Mouse (Mus musculus): ENCODE results near the gene L3mbtl1. TPM values are rescaled to one million over a fixed set of nuclear protein-coding genes. Genes with fewer than 3 reads are reported as not detected.

The L3mbtl1 gene
- polyA plus RNA-seq, 1 experiment from 2014 or later, result 0.69 TPM

GRCm38 (mm10) chr2:162927918-162928585 is 15.2 kb upstream of the L3mbtl1 start:
- no peaks in the 10 kb centered on the region; the same call in 1 of the 2 replicates for H3K36me3 ChIP-seq
- WGBS, result 81% methylated on average over 3 of the region's 3 CpGs
- 0 out of 2 replicates have a peak, but pooled peaks cover 8% of the 10 kb centered on the region for H3K27me3 ChIP-seq
- no peak overlapping the region for H3K27ac ChIP-seq
- H3K4me1 ChIP-seq (replicated peaks), result peaks cover 11% of the 10 kb centered on the region
- H3K4me2 ChIP-seq, result no peak overlapping the region
- H3K9ac ChIP-seq, result no peak overlapping the region
- no peaks in the 10 kb centered on the region for H3K9me3 ChIP-seq
- no peak for ATAC-seq (ENCODE audit: low FRiP score)
- no peak overlapping the region for H3K4me3 ChIP-seq

GRCm38 (mm10) chr2:162929704-162930103 is 13.6 kb upstream of the L3mbtl1 start:
- no peak for ATAC-seq (ENCODE audit: low FRiP score)
- WGBS, result 87% methylated on average over 3 of the region's 3 CpGs
- H3K4me3 ChIP-seq, result no peak overlapping the region

GRCm38 (mm10) chr2:162930516-162931122 is 12.7 kb upstream of the L3mbtl1 start:
- WGBS, result under 1% methylated on average over 18 of the region's 18 CpGs
- peak; percentile 76; the same call in 1 of the 2 replicates for ATAC-seq (ENCODE audit: low FRiP score)

More at GRCm38 (mm10) chr2:162929704-162930103, 13.6 kb upstream of the L3mbtl1 start:
- no peaks in the 10 kb centered on the region for H3K9me3 ChIP-seq
- H3K4me2 ChIP-seq, result no peak overlapping the region
- peaks cover 21% of the 10 kb centered on the region for H3K4me1 ChIP-seq (replicated peaks)
- H3K36me3 ChIP-seq, result peaks cover 16% of the 10 kb centered on the region
- no peak overlapping the region for H3K9ac ChIP-seq
- no peak overlapping the region for H3K27ac ChIP-seq
- H3K27me3 ChIP-seq, result 0 out of 2 replicates have a peak, but pooled peaks cover 8% of the 10 kb centered on the region

GRCm38 (mm10) chr2:162931123-162931673 is 12.1 kb upstream of the L3mbtl1 start, which contains the start of gene Srsf6:
Gene Srsf6, plus strand, starts transcription at chr2:162931528.
- ATAC-seq (ENCODE audit: low FRiP score), result peak; percentile 91
- peaks cover 21% of the 10 kb centered on the region for H3K4me1 ChIP-seq (replicated peaks)
- no peaks in the 10 kb centered on the region for H3K9me3 ChIP-seq
- peaks cover 30% of the 10 kb centered on the region for H3K36me3 ChIP-seq
- peak within 1 kb of the TSS; percentile 95 for H3K4me3 ChIP-seq
- peak within 1 kb of the TSS; percentile 99 for H3K27ac ChIP-seq
- peak within 1 kb of the TSS; percentile 100 for H3K9ac ChIP-seq
- 0 out of 2 replicates have a peak, but pooled peaks cover 8% of the 10 kb centered on the region for H3K27me3 ChIP-seq
- under 1% methylated on average over 67 of the region's 68 CpGs for WGBS
- H3K4me2 ChIP-seq, result peak within 1 kb of the TSS; percentile 83

More at GRCm38 (mm10) chr2:162930516-162931122, 12.7 kb upstream of the L3mbtl1 start:
- Histone ChIP-seq H3K4me1 (replicated peaks) (peaks cover 21% of the 10 kb centered on the region), H3K27ac (peak overlapping the region; percentile 99), H3K9ac (peak overlapping the region; percentile 100), H3K9me3 (no peaks in the 10 kb centered on the region), H3K4me3 (peak overlapping the region; percentile 95), H3K27me3 (0 out of 2 replicates have a peak, but pooled peaks cover 8% of the 10 kb centered on the region), H3K36me3 (peaks cover 25% of the 10 kb centered on the region), H3K4me2 (peak overlapping the region; percentile 83)

GRCm38 (mm10) chr2:162931674-162932650 is 11.3 kb upstream of the L3mbtl1 start:
- WGBS, result under 1% methylated on average over 79 of the region's 103 CpGs
- peaks cover 21% of the 10 kb centered on the region for H3K4me1 ChIP-seq (replicated peaks)
- no peaks in the 10 kb centered on the region for H3K9me3 ChIP-seq
- 0 out of 2 replicates have a peak, but pooled peaks cover 8% of the 10 kb centered on the region for H3K27me3 ChIP-seq
- H3K4me3 ChIP-seq, result peak overlapping the region; percentile 95
- peak overlapping the region; percentile 83 for H3K4me2 ChIP-seq
- H3K9ac ChIP-seq, result peak overlapping the region; percentile 100
- H3K36me3 ChIP-seq, result peaks cover 36% of the 10 kb centered on the region
- ATAC-seq (ENCODE audit: low FRiP score), result peak; percentile 63
- peak overlapping the region; percentile 99 for H3K27ac ChIP-seq

- peaks cover 21% of the 10 kb centered on the region for H3K4me1 ChIP-seq (replicated peaks)
- peak overlapping the region; percentile 100 for H3K9ac ChIP-seq
- 41% methylated on average over 4 of the region's 4 CpGs for WGBS
- H3K27me3 ChIP-seq, result 0 out of 2 replicates have a peak, but pooled peaks cover 8% of the 10 kb centered on the region
- H3K9me3 ChIP-seq, result no peaks in the 10 kb centered on the region
- H3K4me3 ChIP-seq, result peak overlapping the region; percentile 95
- H3K4me2 ChIP-seq, result peak overlapping the region; percentile 83
- H3K36me3 ChIP-seq, result peaks cover 42% of the 10 kb centered on the region
- H3K27ac ChIP-seq, result no peak overlapping the region
- no peak for ATAC-seq (ENCODE audit: low FRiP score)
Measured at GRCm38 (mm10) chr2:162932706-162933105, 10.6 kb upstream of the L3mbtl1 start.

- Histone ChIP-seq H3K27me3 (0 out of 2 replicates have a peak, but pooled peaks cover 6% of the 10 kb centered on the region), H3K27ac (no peak overlapping the region), H3K4me3 (no peak overlapping the region), H3K9me3 (no peaks in the 10 kb centered on the region), H3K36me3 (peaks cover 57% of the 10 kb centered on the region), H3K9ac (no peak overlapping the region), H3K4me1 (replicated peaks) (peaks cover 21% of the 10 kb centered on the region), H3K4me2 (no peak overlapping the region)
- WGBS, result 97% methylated on average over 19 of the region's 19 CpGs
- no peak for ATAC-seq (ENCODE audit: low FRiP score)
Measured at GRCm38 (mm10) chr2:162934421-162934820, 8.9 kb upstream of the L3mbtl1 start.

DNA sequence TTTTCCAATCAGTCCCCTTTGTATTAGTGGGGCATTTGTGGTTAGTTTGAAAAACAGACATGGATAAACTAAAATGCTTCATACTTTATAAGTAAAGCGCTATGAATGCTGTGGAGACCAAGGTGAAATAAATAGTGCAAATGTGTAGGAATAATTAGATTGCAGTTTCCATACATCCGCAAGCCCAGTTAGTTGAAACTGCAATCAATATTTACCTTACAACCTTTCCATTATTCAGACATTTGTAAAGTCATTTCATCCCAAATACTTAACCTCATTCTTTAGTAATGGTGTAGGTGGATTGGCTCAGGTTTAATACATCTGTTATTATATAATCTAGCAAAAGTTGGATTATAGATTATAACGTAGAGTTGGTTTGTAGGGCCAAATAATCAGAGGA is 7.6 kb upstream of the L3mbtl1 start:
- H3K36me3 ChIP-seq, result peaks cover 70% of the 10 kb centered on the region
- H3K9ac ChIP-seq, result no peak overlapping the region
- ATAC-seq (ENCODE audit: low FRiP score), result no peak
- H3K4me3 ChIP-seq, result no peak overlapping the region
- no peaks in the 10 kb centered on the region for H3K9me3 ChIP-seq
- peaks cover 11% of the 10 kb centered on the region for H3K27me3 ChIP-seq
- H3K4me2 ChIP-seq, result no peak overlapping the region
- no peak overlapping the region for H3K27ac ChIP-seq
- WGBS, result 93% methylated on average over 3 of the region's 3 CpGs
- peaks cover 17% of the 10 kb centered on the region for H3K4me1 ChIP-seq (replicated peaks)

DNA sequence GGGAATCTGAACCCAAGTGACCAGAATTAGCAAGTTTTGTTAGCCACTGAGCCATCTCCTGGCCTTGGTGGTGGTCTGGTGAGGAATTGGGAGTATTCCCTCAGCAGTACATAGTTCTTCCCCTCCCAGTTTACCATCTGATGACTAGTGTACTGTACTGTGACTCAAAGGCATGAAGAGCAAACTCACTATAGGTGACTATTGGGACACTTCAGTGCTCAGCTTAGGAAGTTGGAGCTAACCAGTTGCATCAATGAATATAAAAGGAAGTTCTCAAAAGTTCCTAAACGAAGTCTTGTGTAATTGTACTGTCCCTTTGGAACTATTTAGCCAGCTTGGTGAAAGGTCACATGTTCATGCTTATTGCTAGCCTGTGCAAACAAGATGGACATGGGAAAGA is 3.7 kb upstream of the L3mbtl1 start:
- no peak for ATAC-seq (ENCODE audit: low FRiP score)
- Histone ChIP-seq H3K4me2 (no peak overlapping the region), H3K4me1 (replicated peaks) (peaks cover 14% of the 10 kb centered on the region), H3K27me3 (peaks cover 27% of the 10 kb centered on the region), H3K9me3 (no peaks in the 10 kb centered on the region), H3K4me3 (no peak overlapping the region), H3K36me3 (peaks cover 64% of the 10 kb centered on the region), H3K27ac (no peak overlapping the region), H3K9ac (no peak overlapping the region)
- 84% methylated on average over 1 of the region's 1 CpGs for WGBS

GRCm38 (mm10) chr2:162943931-162944330 is 659 bp downstream of the L3mbtl1 start:
- no peak for ATAC-seq (ENCODE audit: low FRiP score)

DNA sequence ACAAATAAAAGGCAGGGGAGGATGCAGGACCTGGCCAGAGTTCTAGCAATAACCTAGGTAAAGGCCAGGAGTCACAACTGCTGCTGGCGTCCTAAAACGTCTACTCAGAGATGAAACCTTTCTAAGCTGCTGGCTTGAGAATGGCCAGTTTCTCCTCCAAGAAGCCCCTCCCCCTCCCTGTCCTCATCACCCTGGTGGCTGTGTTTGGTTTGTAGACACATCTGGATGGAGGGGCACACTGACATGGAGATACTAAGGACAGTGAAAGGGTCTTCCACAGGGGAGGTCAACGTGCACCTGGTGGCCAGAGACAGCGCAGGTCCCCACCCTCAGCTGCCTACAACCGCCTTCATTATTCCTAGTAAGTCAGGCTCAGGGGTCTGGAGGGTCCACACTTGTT is 3.7 kb downstream of the L3mbtl1 start:
- peaks cover 11% of the 10 kb centered on the region for H3K27me3 ChIP-seq
- no peak overlapping the region for H3K4me2 ChIP-seq
- H3K9ac ChIP-seq, result no peak overlapping the region
- 90% methylated on average over 5 of the region's 5 CpGs for WGBS
- no peak for ATAC-seq (ENCODE audit: low FRiP score)
- H3K27ac ChIP-seq, result no peak overlapping the region
- H3K36me3 ChIP-seq, result peaks cover 2% of the 10 kb centered on the region; the same call in 1 of the 2 replicates
- H3K4me3 ChIP-seq, result no peak overlapping the region
- no peaks in the 10 kb centered on the region for H3K9me3 ChIP-seq
- peaks cover 18% of the 10 kb centered on the region for H3K4me1 ChIP-seq (replicated peaks)

More at GRCm38 (mm10) chr2:162943931-162944330, 659 bp downstream of the L3mbtl1 start:
- H3K9me3 ChIP-seq, result no peaks in the 10 kb centered on the region
- H3K9ac ChIP-seq, result peak overlapping the region; percentile 80; the same call in 1 of the 2 replicates
- H3K27ac ChIP-seq, result no peak overlapping the region
- peak overlapping the region; percentile 94 for H3K4me2 ChIP-seq
- WGBS, result 11% methylated on average over 11 of the region's 11 CpGs
- peaks cover 26% of the 10 kb centered on the region for H3K36me3 ChIP-seq
- peaks cover 18% of the 10 kb centered on the region for H3K4me1 ChIP-seq (replicated peaks)
- peak overlapping the region; percentile 64 for H3K4me3 ChIP-seq
- H3K27me3 ChIP-seq, result peaks cover 30% of the 10 kb centered on the region
